Mouse (Mus musculus): ENCODE measurements around the gene Rsph9.
A peak's percentile ranks its signal among the peaks of the same experiment; 100 is the strongest.

Rsph9 gene

GRCm38 (mm10) chr17:46138563-46139236 lies 5.3 kb downstream of the Rsph9 start:
- DNase-seq: no peak

GRCm38 (mm10) chr17:46132862-46133261 lies 11.2 kb downstream of the Rsph9 start:
- no peak for DNase-seq

GRCm38 (mm10) chr17:46132058-46132718 lies 11.8 kb downstream of the Rsph9 start:
- peak; percentile 84 for DNase-seq

- no peak for DNase-seq
Observed at GRCm38 (mm10) chr17:46129741-46130498, 14.1 kb downstream of the Rsph9 start.

- DNase-seq: no peak
Observed at GRCm38 (mm10) chr17:46127814-46128493, 16.1 kb downstream of the Rsph9 start.

GRCm38 (mm10) chr17:46126608-46127007 lies 17.4 kb downstream of the Rsph9 start:
- DNase-seq: no peak

- DNase-seq: no peak
Observed at GRCm38 (mm10) chr17:46123953-46124700, 19.9 kb downstream of the Rsph9 start.

GRCm38 (mm10) chr17:46123285-46123684 lies 20.7 kb downstream of the Rsph9 start:
- DNase-seq: no peak

GRCm38 (mm10) chr17:46122791-46123190 lies 21.2 kb downstream of the Rsph9 start:
- DNase-seq: no peak

GRCm38 (mm10) chr17:46119641-46120040 lies 24.4 kb downstream of the Rsph9 start:
- no peak for DNase-seq

- no peak for DNase-seq
Observed at GRCm38 (mm10) chr17:46118423-46118850, 25.6 kb downstream of the Rsph9 start.

GRCm38 (mm10) chr17:46117623-46118422 lies 26.2 kb downstream of the Rsph9 start:
- no peak for DNase-seq

- DNase-seq: no peak
Observed at GRCm38 (mm10) chr17:46116881-46117280, 27.1 kb downstream of the Rsph9 start.

GRCm38 (mm10) chr17:46116138-46116537 lies 27.9 kb downstream of the Rsph9 start:
- DNase-seq: no peak

- DNase-seq: no peak
Observed at GRCm38 (mm10) chr17:46115489-46115888, 28.5 kb downstream of the Rsph9 start.

GRCm38 (mm10) chr17:46110402-46111289 lies 33.4 kb downstream of the Rsph9 start, which contains the start of gene Mrps18a:
Gene Mrps18a (plus strand): TSS chr17:46110986.
- peak; percentile 82 for DNase-seq

- DNase-seq: no peak
Observed at GRCm38 (mm10) chr17:46108286-46108685, 35.7 kb downstream of the Rsph9 start.

GRCm38 (mm10) chr17:46104487-46104886 lies 39.5 kb downstream of the Rsph9 start:
- DNase-seq: peak; percentile 13

- no peak for DNase-seq
Observed at GRCm38 (mm10) chr17:46102608-46103159, 41.3 kb downstream of the Rsph9 start.

GRCm38 (mm10) chr17:46101906-46102305 lies 42.1 kb downstream of the Rsph9 start:
- DNase-seq: no peak
